Comparison of ENCODE assay signal across 12 mouse cellular contexts in genomic region chr17:55952447-55953027, GRCm38 (mm10). TPM values are rescaled to one million over a fixed set of nuclear protein-coding genes. Genes with fewer than 3 reads are reported as not detected.
DNase-seq lines count a peak whose midpoint lies in the region; ATAC-seq and TF ChIP-seq lines count a peak whose summit lies in the region.
"Had no signal": no experiment of that assay in that cellular context is flagged by ENCODE, and none has a peak within 500 bp of the region (broad histone marks: within the 10 kb centered on the region; RNA-seq: fewer than 3 reads in every experiment).

Ebi3 (plus strand) TSS chr17:55952640.

- H3K36me3 ChIP-seq in forebrain, embryonic 13.5 days (ENCODE audit: poor library complexity, severe bottlenecking), result no peaks in the 10 kb centered on the region
- H3K36me3 ChIP-seq in forebrain, postnatal 0 days (ENCODE audit: insufficient read depth), result no peaks in the 10 kb centered on the region
- H3K36me3 ChIP-seq in liver, embryonic 16.5 days (ENCODE audit: control insufficient read depth, insufficient read depth), result no peaks in the 10 kb centered on the region
- H3K36me3 ChIP-seq in midbrain, embryonic 13.5 days, result no peaks in the 10 kb centered on the region
- H3K36me3 ChIP-seq: embryonic facial prominence, embryonic 10.5 days had no signal

- intact Hi-C loops in heart, postnatal 14 days (cut with DNase I), result loop anchor here (10.0 kb wide), 2 partner anchors 248 to 302 kb away; partner anchors contain the start of gene Fem1a

- H3K27ac ChIP-seq in forebrain, embryonic 13.5 days, result no peak within 1 kb of the TSS
- H3K27ac ChIP-seq in forebrain, postnatal 0 days (ENCODE audit: low read depth, low read length), result no peak within 1 kb of the TSS
- peak within 1 kb of the TSS; percentile 65 for H3K27ac ChIP-seq in liver, embryonic 16.5 days (ENCODE audit: low read length)
- H3K27ac ChIP-seq in midbrain, embryonic 13.5 days, result no peak within 1 kb of the TSS
- H3K27ac ChIP-seq: embryonic facial prominence, embryonic 10.5 days had no signal

- 86% methylated on average over 6 of the region's 6 CpGs for WGBS in forebrain, embryonic 13.5 days
- WGBS in forebrain, postnatal 0 days, result 86% methylated on average over 6 of the region's 6 CpGs
- 33% methylated on average over 6 of the region's 6 CpGs for WGBS in liver, embryonic 16.5 days (ENCODE audit: insufficient replicate concordance)
- WGBS in midbrain, embryonic 13.5 days, result 78% methylated on average over 6 of the region's 6 CpGs

- no peak within 1 kb of the TSS for H3K4me2 ChIP-seq in forebrain, embryonic 13.5 days
- no peak within 1 kb of the TSS for H3K4me2 ChIP-seq in forebrain, postnatal 0 days (ENCODE audit: low read depth)
- peak within 1 kb of the TSS; percentile 18; the same call in 1 of the 2 replicates for H3K4me2 ChIP-seq in liver, embryonic 16.5 days (ENCODE audit: low read depth, low read length)
- H3K4me2 ChIP-seq in midbrain, embryonic 13.5 days (replicated peaks), result no peak within 1 kb of the TSS
- H3K4me2 ChIP-seq: lung, embryonic 14.5 days had no signal

- DNase-seq in forebrain, postnatal 0 days, result no peak
- peak; percentile 10 for DNase-seq in thymus, postnatal 4 days
- DNase-seq in thymus, postnatal 36 days, result no peak
- no peak for DNase-seq in frontal cortex, postnatal 25 days (ENCODE audit: low spot score in 2 of 2)
- DNase-seq in heart, postnatal 14 days, result no peak
- DNase-seq: adrenal gland, postnatal 36 days; lung, embryonic 14.5 days had no signal

- TF ChIP-seq CTCF in forebrain, postnatal 0 days (IDR thresholded peaks at IDR 0.05; ENCODE audit: low read depth), result no peak

- H3K27me3 ChIP-seq in forebrain, embryonic 13.5 days, result peaks cover 33% of the 10 kb centered on the region
- H3K27me3 ChIP-seq in forebrain, postnatal 0 days (ENCODE audit: insufficient read depth, low read length), result no peaks in the 10 kb centered on the region
- H3K27me3 ChIP-seq in liver, embryonic 16.5 days (ENCODE audit: control insufficient read depth, insufficient read depth, low read depth, low read length), result no peaks in the 10 kb centered on the region
- H3K27me3 ChIP-seq in midbrain, embryonic 13.5 days, result peaks cover 31% of the 10 kb centered on the region

- no peaks in the 10 kb centered on the region for H3K9me3 ChIP-seq in forebrain, embryonic 13.5 days (replicated peaks)
- no peaks in the 10 kb centered on the region for H3K9me3 ChIP-seq in forebrain, postnatal 0 days (ENCODE audit: low read length)
- H3K9me3 ChIP-seq in liver, embryonic 16.5 days (replicated peaks; ENCODE audit: control insufficient read depth, low read length), result no peaks in the 10 kb centered on the region
- no peaks in the 10 kb centered on the region for H3K9me3 ChIP-seq in midbrain, embryonic 13.5 days
- H3K9me3 ChIP-seq: embryonic facial prominence, embryonic 10.5 days; G1E had no signal

- H3K9ac ChIP-seq in forebrain, embryonic 13.5 days, result 0 out of 2 replicates have a peak within 1 kb of the TSS, but pooled peaks have one; percentile 2
- H3K9ac ChIP-seq in forebrain, postnatal 0 days, result no peak within 1 kb of the TSS
- no peak within 1 kb of the TSS for H3K9ac ChIP-seq in liver, embryonic 16.5 days (ENCODE audit: low read depth, low read length)
- no peak within 1 kb of the TSS for H3K9ac ChIP-seq in midbrain, embryonic 13.5 days (replicated peaks)
- H3K9ac ChIP-seq: lung, embryonic 14.5 days had no signal

- peaks cover 17% of the 10 kb centered on the region for H3K4me1 ChIP-seq in forebrain, embryonic 13.5 days
- H3K4me1 ChIP-seq in forebrain, postnatal 0 days (ENCODE audit: insufficient read depth), result peaks cover 6% of the 10 kb centered on the region
- peaks cover 15% of the 10 kb centered on the region for H3K4me1 ChIP-seq in liver, embryonic 16.5 days (ENCODE audit: control insufficient read depth, low read depth, low read length)
- peaks cover 17% of the 10 kb centered on the region for H3K4me1 ChIP-seq in midbrain, embryonic 13.5 days (replicated peaks)

- no peak for ATAC-seq in forebrain, embryonic 13.5 days
- no peak for ATAC-seq in forebrain, postnatal 0 days
- ATAC-seq in liver, embryonic 16.5 days (ENCODE audit: low read depth), result peak; percentile 9; the same call in 1 of the 2 replicates
- ATAC-seq in midbrain, embryonic 13.5 days, result no peak

- no peak within 1 kb of the TSS for H3K4me3 ChIP-seq in forebrain, embryonic 13.5 days
- no peak within 1 kb of the TSS for H3K4me3 ChIP-seq in forebrain, postnatal 0 days (ENCODE audit: low read depth, low read length)
- peak within 1 kb of the TSS; percentile 38 for H3K4me3 ChIP-seq in liver, embryonic 16.5 days (ENCODE audit: low read depth, low read length)
- no peak within 1 kb of the TSS for H3K4me3 ChIP-seq in midbrain, embryonic 13.5 days (replicated peaks)
- H3K4me3 ChIP-seq: embryonic facial prominence, embryonic 10.5 days had no signal

RNA-seq across cellular contexts. Expression of gene Ebi3, which starts in this region (rescaled TPM):
- polyA plus RNA-seq in forebrain, embryonic 13.5 days (2015; fragmentation: Nextera tagmentation; extraction: Ambion mirVana), result 2.4 and 2.6 TPM in 2 replicates
- 2.1 and 3.4 TPM in 2 replicates for total RNA-seq in forebrain, postnatal 0 days (2014; rRNA removed)
- polyA plus RNA-seq in forebrain, postnatal 0 days (2015; fragmentation: Nextera tagmentation; extraction: Ambion mirVana), result 6.4 and 7.7 TPM in 2 replicates
- polyA plus RNA-seq in liver, embryonic 16.5 days (2015; fragmentation: Nextera tagmentation; extraction: Ambion mirVana), result 7.6 and 9.8 TPM in 2 replicates
- polyA plus RNA-seq in midbrain, embryonic 13.5 days (2015; fragmentation: Nextera tagmentation; extraction: Ambion mirVana), result 4.7 and 5.1 TPM in 2 replicates
- total RNA-seq in heart, postnatal 14 days (2021), result under 1 TPM; 0.63 to 0.81 TPM
